Mouse (Mus musculus): ENCODE measurements around the gene Polr2a.

DNA sequence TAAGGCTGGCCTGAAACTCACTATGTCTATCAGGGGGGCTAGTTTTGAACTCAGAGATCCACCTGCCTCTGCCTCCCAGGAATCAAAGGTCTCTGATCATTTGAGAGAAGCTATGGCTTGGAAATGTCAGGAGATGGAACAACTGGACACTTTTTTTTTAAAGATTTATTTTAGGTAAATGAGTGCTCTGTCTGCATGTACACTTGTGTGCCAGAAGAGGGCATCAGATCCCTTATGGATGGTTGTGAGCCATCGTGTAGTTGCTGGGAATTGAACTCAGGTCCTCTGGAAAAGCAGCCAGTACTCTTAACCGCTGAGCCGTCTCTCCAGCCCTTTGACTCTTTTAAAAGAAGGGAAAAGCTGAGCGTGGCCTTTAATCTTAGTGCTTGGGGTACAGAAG, 47.9 kb upstream of the Polr2a start:
- no peak for TF ChIP-seq CTCF (IDR thresholded peaks at IDR 0.05; ENCODE audit: low read depth, low read length)
- no peak for TF ChIP-seq POLR2A (IDR thresholded peaks at IDR 0.05; ENCODE audit: insufficient read depth, low read length)

Measured in ES-Bruce4 (cell line).